Mouse (Mus musculus): ENCODE data around the gene Sh3pxd2a.

Gene Sh3pxd2a

GRCm38 (mm10) chr19:47270520-47270919 is 193.7 kb downstream of the Sh3pxd2a start:
- no peak for DNase-seq (ENCODE audit: low spot score in 2 of 2)

- DNase-seq (ENCODE audit: low spot score in 2 of 2) = no peak
Observed at GRCm38 (mm10) chr19:47269729-47270128, 194.5 kb downstream of the Sh3pxd2a start.

GRCm38 (mm10) chr19:47267066-47267465 is 197.1 kb downstream of the Sh3pxd2a start:
- no peak for DNase-seq (ENCODE audit: low spot score in 2 of 2)

- no peak for DNase-seq (ENCODE audit: low spot score in 2 of 2)
Observed at GRCm38 (mm10) chr19:47266070-47266801, 198.0 kb downstream of the Sh3pxd2a start.

GRCm38 (mm10) chr19:47264322-47265092 is 199.7 kb downstream of the Sh3pxd2a start:
- DNase-seq (ENCODE audit: low spot score in 2 of 2) = peak; percentile 65 to 84

GRCm38 (mm10) chr19:47263621-47264020 is 200.6 kb downstream of the Sh3pxd2a start:
- no peak for DNase-seq (ENCODE audit: low spot score in 2 of 2)

- DNase-seq (ENCODE audit: low spot score in 2 of 2) = no peak
Observed at GRCm38 (mm10) chr19:47261196-47261595, 203.0 kb downstream of the Sh3pxd2a start.

- DNase-seq (ENCODE audit: low spot score in 2 of 2) = no peak
Observed at GRCm38 (mm10) chr19:47259581-47259980, 204.6 kb downstream of the Sh3pxd2a start.

- DNase-seq (ENCODE audit: low spot score in 2 of 2) = no peak
Observed at GRCm38 (mm10) chr19:47255919-47256318, 208.3 kb downstream of the Sh3pxd2a start.

- no peak for DNase-seq (ENCODE audit: low spot score in 2 of 2)
Observed at GRCm38 (mm10) chr19:47255036-47255435, 209.2 kb downstream of the Sh3pxd2a start.

- DNase-seq (ENCODE audit: low spot score in 2 of 2) = no peak
Observed at GRCm38 (mm10) chr19:47253053-47253628, 211.1 kb downstream of the Sh3pxd2a start.

GRCm38 (mm10) chr19:47250931-47251330 is 213.3 kb downstream of the Sh3pxd2a start:
- DNase-seq (ENCODE audit: low spot score in 2 of 2) = no peak

- no peak for DNase-seq (ENCODE audit: low spot score in 2 of 2)
Observed at GRCm38 (mm10) chr19:47248906-47249568, 215.2 kb downstream of the Sh3pxd2a start.

GRCm38 (mm10) chr19:47248296-47248695 is 215.9 kb downstream of the Sh3pxd2a start:
- DNase-seq (ENCODE audit: low spot score in 2 of 2) = no peak

GRCm38 (mm10) chr19:47247791-47248190 is 216.4 kb downstream of the Sh3pxd2a start:
- DNase-seq (ENCODE audit: low spot score in 2 of 2) = no peak

- DNase-seq (ENCODE audit: low spot score in 2 of 2) = no peak
Observed at GRCm38 (mm10) chr19:47245512-47245911, 218.7 kb downstream of the Sh3pxd2a start.

- DNase-seq (ENCODE audit: low spot score in 2 of 2) = no peak
Observed at GRCm38 (mm10) chr19:47242227-47242626, 222.0 kb downstream of the Sh3pxd2a start.

- no peak for DNase-seq (ENCODE audit: low spot score in 2 of 2)
Observed at GRCm38 (mm10) chr19:47240957-47241356, 223.2 kb downstream of the Sh3pxd2a start.

GRCm38 (mm10) chr19:47240076-47240475 is 224.1 kb downstream of the Sh3pxd2a start:
- DNase-seq (ENCODE audit: low spot score in 2 of 2) = no peak

- no peak for DNase-seq (ENCODE audit: low spot score in 2 of 2)
Observed at GRCm38 (mm10) chr19:47233087-47233486, 231.1 kb downstream of the Sh3pxd2a start.

GRCm38 (mm10) chr19:47232077-47232865 is 231.9 kb downstream of the Sh3pxd2a start:
- DNase-seq (ENCODE audit: low spot score in 2 of 2) = no peak
